Mouse (Mus musculus) heart, postnatal 25 days (tissue): Measurements from ENCODE around the gene Dclre1b. TPM values are rescaled to one million over a fixed set of nuclear protein-coding genes. Genes with fewer than 3 reads are reported as not detected.
A peak's percentile ranks its signal among the peaks of the same experiment; 100 is the strongest.

Experiments used
- DNase-seq: peaks from one replicate; pipeline ENCODE4 v3.0.0; 2022; ENCODE audit warnings: low spot score
- intact Hi-C: fragments of 180-260 bp; cut with DNase I; formaldehyde crosslinking; loops from one replicate; pipeline ENCODE4 v1.15.1; 2025
- total RNA-seq, 2 experiments: library from RNA; stranded (reverse); gene quantifications; 2 replicates each; pipeline ENCODE4 v1.2.3; 2021

Dclre1b gene
- total RNA-seq, 2 experiments from 2014 or later, result 7.3 to 8.6 TPM

- DNase-seq, result no peak
- intact Hi-C loops, result no loop called here
Observed at GRCm38 (mm10) chr3:103780271-103780670, 29.0 kb downstream of the Dclre1b start.

GRCm38 (mm10) chr3:103779183-103779582 lies 30.1 kb downstream of the Dclre1b start:
- no peak for DNase-seq
- intact Hi-C loops, result no loop called here

DNA sequence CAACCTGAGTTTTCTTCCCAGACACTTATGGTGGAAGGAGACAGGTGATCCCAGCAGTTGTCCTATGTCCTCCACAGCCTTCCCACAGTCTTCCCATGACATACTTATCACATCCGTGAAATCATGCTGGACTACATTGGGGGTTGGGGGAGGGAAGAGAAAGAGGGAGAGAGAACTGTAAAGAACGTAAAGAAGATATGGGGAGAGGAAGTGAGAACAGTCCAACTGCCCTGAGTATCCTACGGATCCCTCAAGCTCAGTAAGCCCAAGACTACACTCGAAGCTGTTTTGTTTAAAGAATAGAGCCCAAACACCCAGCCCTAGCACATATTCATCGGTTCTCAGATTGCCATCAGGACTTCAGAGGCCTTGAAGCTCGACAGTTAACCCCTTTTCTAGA lies 30.6 kb downstream of the Dclre1b start:
- intact Hi-C loops, result no loop called here
- no peak for DNase-seq

GRCm38 (mm10) chr3:103777940-103778339 lies 31.3 kb downstream of the Dclre1b start:
- no peak for DNase-seq
- intact Hi-C loops, result no loop called here

GRCm38 (mm10) chr3:103774009-103774408 lies 35.2 kb downstream of the Dclre1b start:
- no peak for DNase-seq
- intact Hi-C loops, result no loop called here

- intact Hi-C loops, result loop anchor here (2.0 kb wide), 1 partner anchor 13 kb away; no protein-coding TSS in a partner anchor
- DNase-seq, result no peak
Observed at GRCm38 (mm10) chr3:103773508-103773907, 35.7 kb downstream of the Dclre1b start.

DNA sequence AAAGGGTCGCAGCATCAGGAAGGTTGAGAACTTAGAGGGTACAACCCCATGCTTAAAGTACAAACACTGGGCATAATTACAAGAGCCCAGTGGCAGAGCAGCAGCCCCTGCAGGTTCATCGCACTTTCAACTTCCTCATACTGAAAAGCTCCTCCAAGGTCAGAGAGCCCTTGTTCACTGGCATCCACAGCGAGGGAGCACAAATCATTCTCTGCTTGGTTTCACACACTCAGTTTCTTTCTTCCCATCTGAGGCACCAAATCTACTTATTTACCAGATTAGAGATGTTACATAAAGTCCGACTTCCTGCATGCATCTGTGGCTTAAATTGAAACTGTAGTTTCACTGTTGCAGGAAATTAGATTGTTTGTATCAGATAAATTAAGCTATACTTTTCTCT lies 36.4 kb downstream of the Dclre1b start:
- DNase-seq, result no peak
- intact Hi-C loops, result loop anchor here (2.0 kb wide), 1 partner anchor 14 kb away; no protein-coding TSS in a partner anchor

- intact Hi-C loops, result loop anchor here (2.0 kb wide), 1 partner anchor 15 kb away; no protein-coding TSS in a partner anchor
- DNase-seq, result peak; percentile 58
Observed at GRCm38 (mm10) chr3:103771531-103772130, 37.6 kb downstream of the Dclre1b start.

DNA sequence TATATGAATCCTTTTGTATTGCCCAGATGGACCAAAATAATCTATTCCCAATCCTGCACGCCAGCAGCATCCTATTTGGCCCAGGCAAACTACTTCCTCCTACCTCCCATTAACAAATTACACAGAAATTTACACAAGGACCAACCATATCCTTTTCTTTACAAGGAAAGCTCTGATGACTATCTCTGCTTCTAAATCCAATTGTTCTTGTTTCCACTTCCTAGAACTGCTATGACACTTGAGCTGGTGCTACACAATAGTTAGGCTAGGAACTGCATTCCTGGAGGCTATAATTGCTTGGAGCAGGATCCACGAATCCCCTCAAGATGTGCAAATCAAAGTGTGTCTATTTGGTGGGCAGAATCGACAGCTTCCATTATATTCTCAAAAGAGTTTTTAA lies 42.5 kb downstream of the Dclre1b start:
- intact Hi-C loops, result loop anchor here (5.0 kb wide), 1 partner anchor 36 kb away; no protein-coding TSS in a partner anchor
- DNase-seq, result no peak

DNA sequence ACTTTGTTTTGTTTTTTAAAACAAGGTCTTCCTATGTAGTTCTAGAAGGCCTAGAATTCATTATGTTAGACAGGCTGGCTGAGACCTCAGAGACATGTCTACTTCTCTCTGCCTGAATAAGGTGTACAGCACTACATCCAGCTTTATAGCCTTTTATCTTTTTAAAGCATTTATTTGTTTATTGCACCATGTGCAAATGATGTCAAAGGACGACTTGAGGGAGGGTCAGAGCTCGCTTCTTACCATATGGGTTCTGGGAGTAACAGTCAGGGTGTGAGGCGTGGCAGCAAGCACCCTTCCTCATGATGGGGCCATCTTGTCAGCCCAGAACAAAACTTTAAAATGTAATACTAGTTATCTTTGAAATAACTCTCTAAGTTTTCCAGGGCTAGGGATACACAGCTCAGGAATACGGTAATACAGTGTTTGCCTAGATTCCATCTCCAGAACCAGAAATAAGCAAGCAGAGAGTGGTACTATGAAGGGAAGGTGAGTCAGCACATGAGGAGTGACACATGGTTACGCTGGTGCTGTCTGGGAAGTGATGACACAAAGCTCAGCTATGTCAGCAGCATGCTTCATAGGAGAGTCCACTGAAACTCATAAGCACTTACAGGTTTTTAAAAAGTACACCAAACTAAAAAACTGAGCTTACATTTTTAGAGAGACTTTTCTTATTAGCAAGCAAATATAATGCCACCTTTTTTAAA lies 49.8 kb downstream of the Dclre1b start:
- intact Hi-C loops, result no loop called here
- DNase-seq, result no peak

DNA sequence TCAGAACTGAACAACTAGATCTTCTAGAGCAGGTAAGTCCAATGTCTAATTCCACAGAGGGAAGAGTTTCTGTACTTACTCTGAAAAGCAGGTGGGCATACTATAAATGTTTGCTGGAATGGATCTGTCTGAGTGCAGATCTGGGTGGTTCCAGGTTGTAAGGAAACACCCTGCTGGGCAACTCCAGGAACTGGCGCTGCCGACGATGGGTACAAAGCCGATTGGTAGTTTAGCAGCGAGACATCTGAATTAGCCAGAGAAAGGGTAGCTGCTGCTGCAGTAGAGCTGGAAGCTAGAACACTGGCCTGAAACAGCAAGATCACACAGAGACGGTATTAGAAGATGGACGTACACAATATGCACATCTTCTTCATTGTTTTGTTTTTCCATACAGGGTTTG lies 50.8 kb downstream of the Dclre1b start:
- DNase-seq, result no peak
- intact Hi-C loops, result no loop called here

DNA sequence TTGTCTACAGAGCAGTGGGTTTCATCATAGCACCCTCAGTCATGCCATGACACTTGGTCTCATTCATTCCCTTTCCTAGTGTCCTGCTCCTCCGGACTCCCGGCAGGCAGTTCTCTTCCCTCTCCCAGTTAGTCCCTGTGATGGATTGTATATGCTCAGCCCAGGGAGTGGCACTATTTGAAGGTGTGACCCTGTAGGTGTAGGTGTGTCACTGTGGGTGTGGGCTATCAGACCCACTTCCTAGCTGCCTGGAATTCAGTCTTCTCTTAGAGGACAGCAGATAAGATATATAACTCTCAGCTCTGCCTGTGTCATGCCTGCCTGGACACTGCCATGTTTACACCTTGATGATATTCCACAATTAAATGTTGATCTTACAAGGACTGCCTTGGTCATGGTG lies 52.3 kb downstream of the Dclre1b start:
- DNase-seq, result no peak
- intact Hi-C loops, result no loop called here

GRCm38 (mm10) chr3:103755351-103755750 lies 53.9 kb downstream of the Dclre1b start:
- intact Hi-C loops, result no loop called here
- DNase-seq, result no peak

DNA sequence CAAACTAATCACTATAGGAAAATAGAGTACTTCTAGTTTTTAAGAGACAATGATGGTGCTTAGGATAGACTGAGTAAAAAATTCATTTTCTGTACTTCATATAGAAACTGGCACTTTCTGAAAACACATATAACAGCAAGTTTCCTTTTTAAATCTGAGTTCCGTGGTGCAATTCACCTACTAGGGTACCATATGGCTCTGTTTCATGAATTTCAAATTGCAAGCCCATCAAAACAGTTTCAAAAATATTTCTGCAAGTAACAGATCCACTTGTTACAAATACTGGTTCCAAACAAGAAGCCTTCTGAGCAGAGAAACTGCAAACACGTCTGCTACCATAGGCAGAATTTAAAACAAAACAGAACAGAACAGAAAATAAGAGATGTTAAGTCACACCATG lies 57.7 kb downstream of the Dclre1b start:
- DNase-seq, result no peak
- intact Hi-C loops, result loop anchor here (5.0 kb wide), 1 partner anchor 61 kb away; no protein-coding TSS in a partner anchor

Other genes starting within 250 kb of the Dclre1b start
- not detected for gene Syt6, start 234.2 kb downstream of the Dclre1b start, total RNA-seq
- gene Atg4a-ps, start 163.4 kb downstream of the Dclre1b start, total RNA-seq, result 1 to 10 TPM in 1 of 2 experiments, not detected in 1; 1.8 TPM
- 1 to 10 TPM; 5.4 to 5.7 TPM for gene Olfml3, start 71.4 kb downstream of the Dclre1b start, total RNA-seq
- not detected for gene Gm10964, start 70.1 kb downstream of the Dclre1b start, total RNA-seq
- gene Hipk1, start 17.9 kb downstream of the Dclre1b start, total RNA-seq, result 100 to 1,000 TPM in 1 of 2 experiments, 10 to 100 TPM in 1; 90.0 to 101 TPM
- gene Ap4b1, start 76 bp upstream of the Dclre1b start, total RNA-seq, result 10 to 100 TPM; 11.7 to 14.9 TPM
- gene Gm43064, start 129 bp upstream of the Dclre1b start, total RNA-seq, result not detected
- gene Bcl2l15, start 23.2 kb upstream of the Dclre1b start, total RNA-seq, result not detected
- 1 to 10 TPM in 1 of 2 experiments, under 1 TPM in 1; 0.61 to 1.1 TPM for gene Ptpn22, start 50.4 kb upstream of the Dclre1b start, total RNA-seq
- gene Rsbn1, start 104.7 kb upstream of the Dclre1b start, total RNA-seq, result 1 to 10 TPM; 6.7 to 8.7 TPM
- gene Phtf1, start 158.7 kb upstream of the Dclre1b start, total RNA-seq, result 1 to 10 TPM; 6.9 to 9.8 TPM